Mouse (Mus musculus) limb, embryonic 14.5 days (tissue): ENCODE measurements at regions not wholly inside any gene's neighbourhood (a gene's known extent, or its start where the extent isn't known, plus 50 kb on each side); places are given as distances from the start of the nearest gene placed in this dataset.

Source experiments
- ATAC-seq: fragments of 200-750 bp; cut with Nextera tagmentation; 2 replicates; pipeline ENCODE4 v1.8.0; 2017; ENCODE audit warnings: low read depth, moderate number of reproducible peaks, moderate TSS enrichment; ENCODE audit not compliant: low FRiP score
- DNase-seq: peaks from one replicate; pipeline ENCODE4 v3.0.0-alpha.2; 2015; ENCODE audit warnings: low spot score
- H3K27ac ChIP-seq: fragments of 300-500 bp; sonication (generic); replicated peaks from 2 replicates; pipeline ENCODE4 v1.5.1; 2014; ENCODE audit warnings: low read depth, mild to moderate bottlenecking, low read length, moderate library complexity, mixed read lengths
- H3K27me3 ChIP-seq: fragments of 300-500 bp; sonication (generic); 2 replicates; pipeline ENCODE4 v1.6.1; 2014; ENCODE audit warnings: low read length, mixed read lengths; ENCODE audit not compliant: control insufficient read depth, insufficient read depth
- H3K36me3 ChIP-seq: fragments of 300-500 bp; sonication (generic); 2 replicates; pipeline ENCODE4 v1.6.1; 2014; ENCODE audit warnings: mild to moderate bottlenecking, low read length, moderate library complexity, mixed read lengths; ENCODE audit not compliant: control insufficient read depth, insufficient read depth
- H3K4me1 ChIP-seq: fragments of 300-500 bp; sonication (generic); 2 replicates; pipeline ENCODE4 v1.6.1; 2014; ENCODE audit warnings: antibody characterized with exemption, low read length, mixed read lengths; ENCODE audit not compliant: control insufficient read depth, insufficient read depth
- H3K4me2 ChIP-seq: fragments of 300-500 bp; sonication (generic); replicated peaks from 2 replicates; pipeline ENCODE4 v1.6.1; 2014; ENCODE audit warnings: low read depth, mild to moderate bottlenecking, low read length, moderate library complexity; ENCODE audit not compliant: severe bottlenecking
- H3K4me3 ChIP-seq: fragments of 300-500 bp; sonication (generic); replicated peaks from 2 replicates; pipeline ENCODE4 v1.5.1; 2014; ENCODE audit warnings: low read length
- H3K9ac ChIP-seq: fragments of 300-500 bp; sonication (generic); 2 replicates; pipeline ENCODE4 v1.6.1; 2014; ENCODE audit warnings: mild to moderate bottlenecking, low read depth, low read length, moderate library complexity; ENCODE audit not compliant: severe bottlenecking
- H3K9me3 ChIP-seq: fragments of 300-500 bp; sonication (generic); 2 replicates; pipeline ENCODE4 v1.6.1; 2016; ENCODE audit warnings: low read length; ENCODE audit not compliant: control insufficient read depth
- POLR2A ChIP-seq: fragments of 200-500 bp; IDR thresholded peaks from 2 replicates; pipeline ENCODE4 v1.8.0; 2012; ENCODE audit warnings: inconsistent platforms, mild to moderate bottlenecking, moderate library complexity, borderline replicate concordance; ENCODE audit not compliant: insufficient read depth, insufficient read length; ENCODE audit errors: extremely low read depth
- WGBS: fragments of 180-500 bp; shearing (Covaris S2); extraction: QIAGEN DNeasy Blood & Tissue Kit; methylation state at CpG from one replicate; pipeline ENCODE4 v1.1.7; 2014; 5-methylcytosine and 5-hydroxymethylcytosine counted together

- peaks cover 10% of the 10 kb centered on the region; the same call in 1 of the 2 replicates for H3K4me1 ChIP-seq
- H3K4me3 ChIP-seq = no peak overlapping the region
- no peaks in the 10 kb centered on the region for H3K27me3 ChIP-seq
- ATAC-seq (no peak), DNase-seq (no peak)
- no peak overlapping the region for H3K27ac ChIP-seq
- no peak overlapping the region for H3K4me2 ChIP-seq
- H3K9me3 ChIP-seq = no peaks in the 10 kb centered on the region
- H3K36me3 ChIP-seq = no peaks in the 10 kb centered on the region
- TF ChIP-seq POLR2A = no peak
- 49% methylated on average over 5 of the region's 5 CpGs for WGBS
- H3K9ac ChIP-seq = no peak overlapping the region
Measured at GRCm38 (mm10) chr13:107837206-107837952, 206.9 kb upstream of the Smim15 start.

GRCm38 (mm10) chr13:107835756-107836385 is 208.4 kb upstream of the Smim15 start:
- no peak for TF ChIP-seq POLR2A
- Histone ChIP-seq H3K4me3 (no peak overlapping the region), H3K4me1 (peaks cover 21% of the 10 kb centered on the region), H3K27ac (no peak overlapping the region), H3K9me3 (no peaks in the 10 kb centered on the region), H3K36me3 (no peaks in the 10 kb centered on the region), H3K27me3 (no peaks in the 10 kb centered on the region), H3K4me2 (no peak overlapping the region), H3K9ac (no peak overlapping the region)
- no peak for ATAC-seq
- 63% methylated on average over 9 of the region's 9 CpGs for WGBS
- DNase-seq = no peak

- TF ChIP-seq POLR2A = no peak
- no peaks in the 10 kb centered on the region for H3K9me3 ChIP-seq
- no peaks in the 10 kb centered on the region for H3K36me3 ChIP-seq
- no peak overlapping the region for H3K27ac ChIP-seq
- DNase-seq (no peak), ATAC-seq (no peak)
- H3K9ac ChIP-seq = no peak overlapping the region
- H3K4me3 ChIP-seq = no peak overlapping the region
- no peaks in the 10 kb centered on the region for H3K27me3 ChIP-seq
- peaks cover 21% of the 10 kb centered on the region for H3K4me1 ChIP-seq
- H3K4me2 ChIP-seq = no peak overlapping the region
- WGBS = 65% methylated on average over 5 of the region's 5 CpGs
Measured at GRCm38 (mm10) chr13:107831997-107832396, 212.2 kb upstream of the Smim15 start.

- Histone ChIP-seq H3K27ac (no peak overlapping the region), H3K27me3 (no peaks in the 10 kb centered on the region), H3K4me3 (peak overlapping the region; percentile 23), H3K9ac (no peak overlapping the region), H3K36me3 (no peaks in the 10 kb centered on the region), H3K4me2 (peak overlapping the region; percentile 42), H3K9me3 (no peaks in the 10 kb centered on the region), H3K4me1 (peaks cover 25% of the 10 kb centered on the region)
- 1% methylated on average over 17 of the region's 17 CpGs for WGBS
- no peak for TF ChIP-seq POLR2A
- ATAC-seq = peak; percentile 100
- peak; percentile 100 for DNase-seq
Measured at GRCm38 (mm10) chr13:107831221-107831681, 213.0 kb upstream of the Smim15 start.

GRCm38 (mm10) chr13:107830281-107830680 is 214.0 kb upstream of the Smim15 start:
- no peak for DNase-seq
- H3K4me2 ChIP-seq = peak overlapping the region; percentile 42; the same call in 1 of the 2 replicates
- WGBS = 37% methylated on average over 2 of the region's 2 CpGs
- ATAC-seq = no peak
- H3K27ac ChIP-seq = no peak overlapping the region
- H3K4me3 ChIP-seq = no peak overlapping the region
- no peaks in the 10 kb centered on the region for H3K36me3 ChIP-seq
- H3K4me1 ChIP-seq = peaks cover 24% of the 10 kb centered on the region
- TF ChIP-seq POLR2A = no peak
- H3K9ac ChIP-seq = no peak overlapping the region
- H3K9me3 ChIP-seq = no peaks in the 10 kb centered on the region
- no peaks in the 10 kb centered on the region for H3K27me3 ChIP-seq
